Mouse (Mus musculus) liver, embryonic 11.5 days (tissue): Measurements from ENCODE around the gene Pacs1. TPM values are rescaled to one million over a fixed set of nuclear protein-coding genes. Genes with fewer than 3 reads are reported as not detected.

Experiments
- ATAC-seq: fragments of 200-750 bp; cut with Nextera tagmentation; replicated peaks from 2 replicates; pipeline ENCODE4 v1.8.0; 2017; ENCODE audit warnings: moderate number of reproducible peaks, mild to moderate bottlenecking, moderate TSS enrichment, moderate library complexity; ENCODE audit not compliant: low FRiP score
- DNase-seq: peaks from one replicate; pipeline ENCODE4 v3.0.0-alpha.2; 2017; ENCODE audit warnings: low spot score
- H3K27ac ChIP-seq: fragments of 300-500 bp; sonication (generic); 2 replicates; pipeline ENCODE4 v1.5.1; 2014; ENCODE audit warnings: mild to moderate bottlenecking, low read depth, low read length, control low read depth
- H3K27me3 ChIP-seq: fragments of 300-500 bp; sonication (generic); replicated peaks from 2 replicates; pipeline ENCODE4 v1.6.1; 2014; ENCODE audit warnings: low read length, mixed read lengths; ENCODE audit not compliant: control insufficient read depth, insufficient read depth
- H3K36me3 ChIP-seq: fragments of 300-500 bp; sonication (generic); 2 replicates; pipeline ENCODE4 v1.6.1; 2014; ENCODE audit warnings: mild to moderate bottlenecking, low read length, moderate library complexity, mixed read lengths; ENCODE audit not compliant: control insufficient read depth, insufficient read depth
- H3K4me1 ChIP-seq: fragments of 300-500 bp; sonication (generic); replicated peaks from 2 replicates; pipeline ENCODE4 v1.6.1; 2014; ENCODE audit warnings: low read length, mixed read lengths; ENCODE audit not compliant: control insufficient read depth, insufficient read depth
- H3K4me2 ChIP-seq: fragments of 300-500 bp; sonication (generic); 2 replicates; pipeline ENCODE4 v1.6.1; 2014; ENCODE audit warnings: mild to moderate bottlenecking, control low read depth, moderate library complexity
- H3K4me3 ChIP-seq: fragments of 300-500 bp; sonication (generic); 2 replicates; pipeline ENCODE4 v1.5.1; 2014; ENCODE audit warnings: low read depth, low read length, control low read depth
- H3K9ac ChIP-seq: fragments of 300-500 bp; sonication (generic); 2 replicates; pipeline ENCODE4 v1.6.1; 2014; ENCODE audit warnings: low read depth, low read length, control low read depth
- H3K9me3 ChIP-seq: fragments of 300-500 bp; sonication (generic); 2 replicates; pipeline ENCODE4 v1.6.1; 2016; ENCODE audit warnings: low read length, inconsistent platforms, mixed read lengths; ENCODE audit not compliant: control insufficient read depth
- WGBS: fragments of 180-500 bp; shearing (Covaris S2); extraction: QIAGEN DNeasy Blood & Tissue Kit; methylation state at CpG from one replicate; pipeline ENCODE4 v1.1.7; 2014; 5-methylcytosine and 5-hydroxymethylcytosine counted together
- microRNA-seq: library from miRNA; unstranded; fragments of <30 nt; microRNA quantifications from one replicate; pipeline ENCODE4, GENCODE M21; 2017; ENCODE audit warnings: borderline number of aligned reads
- polyA plus RNA-seq: library from polyadenylated mRNA; unstranded; fragments of >200 nt; fragmentation: Nextera tagmentation; extraction: Ambion mirVana; gene quantifications from 2 replicates; pipeline ENCODE4 v1.2.1, GENCODE M21; 2014

Gene Pacs1
- polyA plus RNA-seq, 1 experiment from 2014 or later, result 27.0 TPM

GRCm38 (mm10) chr19:5083961-5084833 lies 188.7 kb downstream of the Pacs1 start:
- 63% methylated on average over 3 of the region's 3 CpGs for WGBS
- no peak overlapping the region for H3K27ac ChIP-seq
- H3K9ac ChIP-seq, result no peak overlapping the region
- peak overlapping the region; percentile 71 for H3K4me2 ChIP-seq
- ATAC-seq, result no peak
- H3K4me1 ChIP-seq, result peaks cover 12% of the 10 kb centered on the region
- H3K4me3 ChIP-seq, result peak overlapping the region; percentile 54
- DNase-seq, result peak; percentile 31
- no peaks in the 10 kb centered on the region for H3K36me3 ChIP-seq
- peaks cover 68% of the 10 kb centered on the region for H3K27me3 ChIP-seq
- no peaks in the 10 kb centered on the region for H3K9me3 ChIP-seq

Small RNA genes lying within 50 kb of the gene (microRNA-seq; reads per million reads assigned to microRNA genes)
- gene Gm27468, result not detected

Other genes starting within 250 kb of the Pacs1 start
- gene Slc29a2, start 249.3 kb downstream of the Pacs1 start, polyA plus RNA-seq, result 6.2 and 6.6 TPM in 2 replicates
- 19.1 and 21.3 TPM in 2 replicates for gene B4gat1, start 234.3 kb downstream of the Pacs1 start, polyA plus RNA-seq
- 1.1 TPM in 2 replicates for gene AC124502.3, start 234.2 kb downstream of the Pacs1 start, polyA plus RNA-seq
- gene Brms1, start 231.8 kb downstream of the Pacs1 start, polyA plus RNA-seq, result 61.2 and 61.3 TPM in 2 replicates
- 1.3 and 1.4 TPM in 2 replicates for gene Rin1, start 222.6 kb downstream of the Pacs1 start, polyA plus RNA-seq
- gene Cd248, start 205.0 kb downstream of the Pacs1 start, polyA plus RNA-seq, result 28.6 and 29.3 TPM in 2 replicates
- gene Tmem151a, start 187.6 kb downstream of the Pacs1 start, polyA plus RNA-seq, result 2.6 TPM in 2 replicates
- 77.8 and 83.4 TPM in 2 replicates for gene Yif1a, start 184.6 kb downstream of the Pacs1 start, polyA plus RNA-seq
- 8.4 and 9.5 TPM in 2 replicates for gene Cnih2, start 174.6 kb downstream of the Pacs1 start, polyA plus RNA-seq
- 180 and 185 TPM in 2 replicates for gene Rab1b, start 166.0 kb downstream of the Pacs1 start, polyA plus RNA-seq
- 7.3 and 8.3 TPM in 2 replicates for gene Klc2, start 154.6 kb downstream of the Pacs1 start, polyA plus RNA-seq
- gene Sf3b2, start 22.3 kb upstream of the Pacs1 start, polyA plus RNA-seq, result 285 and 290 TPM in 2 replicates
- 1.6 and 2.1 TPM in 2 replicates for gene Gal3st3, start 25.2 kb upstream of the Pacs1 start, polyA plus RNA-seq
- not detected in 2 replicates for gene Catsper1, start 62.6 kb upstream of the Pacs1 start, polyA plus RNA-seq
- gene Cst6, start 76.5 kb upstream of the Pacs1 start, polyA plus RNA-seq, result not detected in 2 replicates
- gene Eif1ad, start 93.6 kb upstream of the Pacs1 start, polyA plus RNA-seq, result 72.9 and 76.5 TPM in 2 replicates
- 601 and 643 TPM in 2 replicates for gene Banf1, start 94.0 kb upstream of the Pacs1 start, polyA plus RNA-seq
- gene Sart1, start 115.6 kb upstream of the Pacs1 start, polyA plus RNA-seq, result 62.7 and 73.3 TPM in 2 replicates
- gene Tsga10ip, start 129.4 kb upstream of the Pacs1 start, polyA plus RNA-seq, result 0.30 and 1.2 TPM in 2 replicates
- gene Drap1, start 151.9 kb upstream of the Pacs1 start, polyA plus RNA-seq, result 124 and 151 TPM in 2 replicates
- gene AI837181, start 152.0 kb upstream of the Pacs1 start, polyA plus RNA-seq, result 24.2 and 27.2 TPM in 2 replicates
- gene Fosl1, start 174.4 kb upstream of the Pacs1 start, polyA plus RNA-seq, result 0.52 and 0.59 TPM in 2 replicates
- gene Ccdc85b, start 184.8 kb upstream of the Pacs1 start, polyA plus RNA-seq, result 5.8 and 6.3 TPM in 2 replicates
- gene Fibp, start 187.5 kb upstream of the Pacs1 start, polyA plus RNA-seq, result 60.9 and 66.7 TPM in 2 replicates
- gene Ctsw, start 195.4 kb upstream of the Pacs1 start, polyA plus RNA-seq, result 0.39 and 0.52 TPM in 2 replicates
- gene Efemp2, start 200.8 kb upstream of the Pacs1 start, polyA plus RNA-seq, result 47.8 and 55.3 TPM in 2 replicates
- 28.3 and 33.8 TPM in 2 replicates for gene Mus81, start 215.3 kb upstream of the Pacs1 start, polyA plus RNA-seq
- 2,498 and 2,516 TPM in 2 replicates for gene Cfl1, start 217.3 kb upstream of the Pacs1 start, polyA plus RNA-seq
- not detected in 2 replicates for gene 1700020D05Rik, start 230.7 kb upstream of the Pacs1 start, polyA plus RNA-seq
- 7.0 and 8.3 TPM in 2 replicates for gene Snx32, start 237.4 kb upstream of the Pacs1 start, polyA plus RNA-seq